Mouse (Mus musculus): ENCODE results near the gene Mrvi1. TPM values are rescaled to one million over a fixed set of nuclear protein-coding genes. Genes with fewer than 3 reads are reported as not detected.

Gene Mrvi1
- polyA plus RNA-seq, 1 experiment from 2014 or later, result 6.6 TPM

- H3K9ac ChIP-seq (ENCODE audit: low read depth, low read length), result no peak overlapping the region
- 72% methylated on average over 1 of the region's 1 CpGs for WGBS (ENCODE audit: insufficient replicate concordance)
- no peaks in the 10 kb centered on the region for H3K27me3 ChIP-seq (ENCODE audit: control insufficient read depth, insufficient read depth, low read length)
- no peaks in the 10 kb centered on the region for H3K9me3 ChIP-seq (replicated peaks; ENCODE audit: control insufficient read depth, low read length)
- no peaks in the 10 kb centered on the region; the same call in none of the 2 replicates for H3K36me3 ChIP-seq (ENCODE audit: control insufficient read depth, insufficient read depth, low read length)
- no peak overlapping the region for H3K27ac ChIP-seq (ENCODE audit: low read depth, low read length)
- no peaks in the 10 kb centered on the region for H3K4me1 ChIP-seq (ENCODE audit: control insufficient read depth, insufficient read depth, low read length)
- ATAC-seq (replicated peaks; ENCODE audit: insufficient number of reproducible peaks, low FRiP score, low TSS enrichment), result no peak
- H3K4me3 ChIP-seq (ENCODE audit: low read depth, low read length), result no peak overlapping the region
- no peak overlapping the region for H3K4me2 ChIP-seq
Measured at GRCm38 (mm10) chr7:110833024-110833423, 149.2 kb downstream of the Mrvi1 start.

- 87% methylated on average over 8 of the region's 8 CpGs for WGBS (ENCODE audit: insufficient replicate concordance)
- no peaks in the 10 kb centered on the region for H3K9me3 ChIP-seq (replicated peaks; ENCODE audit: control insufficient read depth, low read length)
- no peak overlapping the region for H3K9ac ChIP-seq (ENCODE audit: low read depth, low read length)
- H3K27ac ChIP-seq (ENCODE audit: low read depth, low read length), result no peak overlapping the region
- no peak overlapping the region for H3K4me2 ChIP-seq
- no peak for ATAC-seq (replicated peaks; ENCODE audit: insufficient number of reproducible peaks, low FRiP score, low TSS enrichment)
- H3K27me3 ChIP-seq (ENCODE audit: control insufficient read depth, insufficient read depth, low read length), result no peaks in the 10 kb centered on the region
- H3K4me1 ChIP-seq (ENCODE audit: control insufficient read depth, insufficient read depth, low read length), result peaks cover 23% of the 10 kb centered on the region
- no peak overlapping the region for H3K4me3 ChIP-seq (ENCODE audit: low read depth, low read length)
- H3K36me3 ChIP-seq (ENCODE audit: control insufficient read depth, insufficient read depth, low read length), result peaks cover 5% of the 10 kb centered on the region; the same call in 1 of the 2 replicates
Measured at GRCm38 (mm10) chr7:110823995-110824953, 158.0 kb downstream of the Mrvi1 start.

GRCm38 (mm10) chr7:110823593-110823992 lies 158.7 kb downstream of the Mrvi1 start:
- no peak for ATAC-seq (replicated peaks; ENCODE audit: insufficient number of reproducible peaks, low FRiP score, low TSS enrichment)
- Histone ChIP-seq H3K4me3 (ENCODE audit: low read depth, low read length) (no peak overlapping the region), H3K9me3 (replicated peaks; ENCODE audit: control insufficient read depth, low read length) (no peaks in the 10 kb centered on the region), H3K27me3 (ENCODE audit: control insufficient read depth, insufficient read depth, low read length) (no peaks in the 10 kb centered on the region), H3K4me2 (no peak overlapping the region), H3K27ac (ENCODE audit: low read depth, low read length) (no peak overlapping the region), H3K4me1 (ENCODE audit: control insufficient read depth, insufficient read depth, low read length) (peaks cover 28% of the 10 kb centered on the region), H3K9ac (ENCODE audit: low read depth, low read length) (no peak overlapping the region), H3K36me3 (ENCODE audit: control insufficient read depth, insufficient read depth, low read length) (peaks cover 5% of the 10 kb centered on the region; the same call in 1 of the 2 replicates)
- WGBS (ENCODE audit: insufficient replicate concordance), result 61% methylated on average over 4 of the region's 4 CpGs

GRCm38 (mm10) chr7:110823076-110823475 lies 159.2 kb downstream of the Mrvi1 start:
- peaks cover 5% of the 10 kb centered on the region; the same call in 1 of the 2 replicates for H3K36me3 ChIP-seq (ENCODE audit: control insufficient read depth, insufficient read depth, low read length)
- ATAC-seq (replicated peaks; ENCODE audit: insufficient number of reproducible peaks, low FRiP score, low TSS enrichment), result no peak
- H3K9me3 ChIP-seq (replicated peaks; ENCODE audit: control insufficient read depth, low read length), result no peaks in the 10 kb centered on the region
- no peak overlapping the region for H3K4me3 ChIP-seq (ENCODE audit: low read depth, low read length)
- 75% methylated on average over 8 of the region's 8 CpGs for WGBS (ENCODE audit: insufficient replicate concordance)
- no peak overlapping the region for H3K9ac ChIP-seq (ENCODE audit: low read depth, low read length)
- H3K4me1 ChIP-seq (ENCODE audit: control insufficient read depth, insufficient read depth, low read length), result peaks cover 33% of the 10 kb centered on the region
- H3K27ac ChIP-seq (ENCODE audit: low read depth, low read length), result no peak overlapping the region
- no peak overlapping the region for H3K4me2 ChIP-seq
- no peaks in the 10 kb centered on the region for H3K27me3 ChIP-seq (ENCODE audit: control insufficient read depth, insufficient read depth, low read length)

- ATAC-seq (replicated peaks; ENCODE audit: insufficient number of reproducible peaks, low FRiP score, low TSS enrichment), result no peak
- Histone ChIP-seq H3K27ac (ENCODE audit: low read depth, low read length) (peak overlapping the region; percentile 74; the same call in 1 of the 2 replicates), H3K9ac (ENCODE audit: low read depth, low read length) (no peak overlapping the region), H3K4me1 (ENCODE audit: control insufficient read depth, insufficient read depth, low read length) (peaks cover 33% of the 10 kb centered on the region), H3K4me2 (no peak overlapping the region), H3K9me3 (replicated peaks; ENCODE audit: control insufficient read depth, low read length) (no peaks in the 10 kb centered on the region), H3K4me3 (ENCODE audit: low read depth, low read length) (no peak overlapping the region), H3K27me3 (ENCODE audit: control insufficient read depth, insufficient read depth, low read length) (no peaks in the 10 kb centered on the region), H3K36me3 (ENCODE audit: control insufficient read depth, insufficient read depth, low read length) (peaks cover 5% of the 10 kb centered on the region; the same call in 1 of the 2 replicates)
- WGBS (ENCODE audit: insufficient replicate concordance), result 70% methylated on average over 4 of the region's 4 CpGs
Measured at GRCm38 (mm10) chr7:110822055-110822454, 160.2 kb downstream of the Mrvi1 start.

GRCm38 (mm10) chr7:110821653-110822052 lies 160.6 kb downstream of the Mrvi1 start:
- Histone ChIP-seq H3K4me2 (no peak overlapping the region), H3K4me1 (ENCODE audit: control insufficient read depth, insufficient read depth, low read length) (peaks cover 33% of the 10 kb centered on the region), H3K4me3 (ENCODE audit: low read depth, low read length) (no peak overlapping the region), H3K9ac (ENCODE audit: low read depth, low read length) (no peak overlapping the region), H3K27ac (ENCODE audit: low read depth, low read length) (peak overlapping the region; percentile 74), H3K36me3 (ENCODE audit: control insufficient read depth, insufficient read depth, low read length) (peaks cover 5% of the 10 kb centered on the region; the same call in 1 of the 2 replicates), H3K27me3 (ENCODE audit: control insufficient read depth, insufficient read depth, low read length) (no peaks in the 10 kb centered on the region), H3K9me3 (replicated peaks; ENCODE audit: control insufficient read depth, low read length) (no peaks in the 10 kb centered on the region)
- peak; percentile 33; the same call in 1 of the 2 replicates for ATAC-seq (replicated peaks; ENCODE audit: insufficient number of reproducible peaks, low FRiP score, low TSS enrichment)
- WGBS (ENCODE audit: insufficient replicate concordance), result 30% methylated on average over 3 of the region's 3 CpGs

GRCm38 (mm10) chr7:110821068-110821467 lies 161.2 kb downstream of the Mrvi1 start:
- Histone ChIP-seq H3K4me3 (ENCODE audit: low read depth, low read length) (no peak overlapping the region), H3K27ac (ENCODE audit: low read depth, low read length) (peak overlapping the region; percentile 74), H3K36me3 (ENCODE audit: control insufficient read depth, insufficient read depth, low read length) (peaks cover 5% of the 10 kb centered on the region; the same call in 1 of the 2 replicates), H3K4me1 (ENCODE audit: control insufficient read depth, insufficient read depth, low read length) (peaks cover 33% of the 10 kb centered on the region), H3K4me2 (no peak overlapping the region), H3K27me3 (ENCODE audit: control insufficient read depth, insufficient read depth, low read length) (no peaks in the 10 kb centered on the region), H3K9me3 (replicated peaks; ENCODE audit: control insufficient read depth, low read length) (no peaks in the 10 kb centered on the region), H3K9ac (ENCODE audit: low read depth, low read length) (no peak overlapping the region)
- 10% methylated on average over 5 of the region's 5 CpGs for WGBS (ENCODE audit: insufficient replicate concordance)
- peak; percentile 56 for ATAC-seq (replicated peaks; ENCODE audit: insufficient number of reproducible peaks, low FRiP score, low TSS enrichment)

GRCm38 (mm10) chr7:110818787-110819350 lies 163.4 kb downstream of the Mrvi1 start:
- peaks cover 33% of the 10 kb centered on the region for H3K4me1 ChIP-seq (ENCODE audit: control insufficient read depth, insufficient read depth, low read length)
- no peak overlapping the region for H3K9ac ChIP-seq (ENCODE audit: low read depth, low read length)
- H3K4me2 ChIP-seq, result no peak overlapping the region
- 30% methylated on average over 11 of the region's 11 CpGs for WGBS (ENCODE audit: insufficient replicate concordance)
- H3K4me3 ChIP-seq (ENCODE audit: low read depth, low read length), result no peak overlapping the region
- H3K36me3 ChIP-seq (ENCODE audit: control insufficient read depth, insufficient read depth, low read length), result peaks cover 5% of the 10 kb centered on the region; the same call in 1 of the 2 replicates
- no peaks in the 10 kb centered on the region for H3K27me3 ChIP-seq (ENCODE audit: control insufficient read depth, insufficient read depth, low read length)
- peak; percentile 60; the same call in 1 of the 2 replicates for ATAC-seq (replicated peaks; ENCODE audit: insufficient number of reproducible peaks, low FRiP score, low TSS enrichment)
- peak overlapping the region; percentile 54; the same call in 1 of the 2 replicates for H3K27ac ChIP-seq (ENCODE audit: low read depth, low read length)
- no peaks in the 10 kb centered on the region for H3K9me3 ChIP-seq (replicated peaks; ENCODE audit: control insufficient read depth, low read length)

Measured in heart, embryonic 11.5 days (tissue).